Mouse (Mus musculus) cerebellum, adult 2 months (tissue): ENCODE measurements around the gene Timp3.

ENCODE experiments used
- CTCF ChIP-seq: fragments of 200-500 bp; IDR thresholded peaks from 2 replicates; pipeline ENCODE4 v1.5.1; 2011; ENCODE audit warnings: low read depth, mild to moderate bottlenecking, control low read depth, low read length, moderate library complexity, borderline replicate concordance; ENCODE audit not compliant: insufficient read depth
- POLR2A ChIP-seq: fragments of 200-500 bp; IDR thresholded peaks from 2 replicates; pipeline ENCODE4 v1.6.1; 2011; ENCODE audit warnings: low read length, control low read depth, borderline replicate concordance; ENCODE audit not compliant: insufficient read depth

DNA sequence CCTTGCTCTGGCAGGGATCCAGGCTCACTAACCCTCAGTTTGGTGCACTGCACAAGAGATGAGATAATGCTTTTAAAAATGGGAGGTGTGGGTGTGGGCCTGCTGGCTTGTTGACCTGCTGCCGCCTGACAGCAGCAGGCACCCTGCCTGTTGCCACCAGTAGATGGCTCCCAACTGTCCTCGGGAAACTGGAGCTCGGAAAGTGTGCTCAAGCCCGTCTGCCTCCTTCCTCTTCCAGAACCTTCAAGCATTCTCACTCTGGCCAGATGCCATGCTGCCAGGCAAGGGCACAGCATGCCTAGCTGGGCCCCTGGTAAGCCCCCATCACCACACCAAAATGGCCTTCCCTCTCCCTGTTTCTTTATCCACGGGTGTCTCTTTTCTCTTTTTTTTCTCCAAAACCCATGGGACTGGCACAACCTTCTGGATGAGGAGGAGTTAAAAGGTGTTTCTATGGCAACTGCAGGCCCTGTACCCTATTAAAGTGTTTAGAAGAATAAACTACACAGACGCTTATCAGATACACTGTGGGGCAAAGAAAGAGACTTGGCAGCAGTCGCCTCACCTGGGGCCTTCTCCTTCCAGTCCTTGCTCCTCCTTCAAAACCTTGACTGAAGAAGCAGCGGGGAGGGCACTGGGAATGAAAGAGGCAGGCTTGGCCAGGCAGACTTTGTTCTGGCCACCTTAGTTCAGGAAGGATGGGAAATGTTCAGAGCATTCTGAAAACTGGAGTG is 2.8 kb downstream of the Timp3 start:
- TF ChIP-seq CTCF (peak; percentile 89), POLR2A (no peak)
